Mouse (Mus musculus) heart, adult 2 months (tissue): ENCODE measurements around the gene Ube2s. TPM values are rescaled to one million over a fixed set of nuclear protein-coding genes. Genes with fewer than 3 reads are reported as not detected.
A peak's percentile ranks its signal among the peaks of the same experiment; 100 is the strongest.

Source experiments
- DNase-seq, 2 experiments: peaks; one replicate each; pipeline ENCODE4 v3.0.0; 2021
- H3K27ac ChIP-seq: fragments of 200-600 bp; 2 replicates; pipeline ENCODE4 v1.8.1; 2022
- H3K27me3 ChIP-seq: fragments of 200-500 bp; 2 replicates; pipeline ENCODE4 v1.6.1; 2012; ENCODE audit warnings: mild to moderate bottlenecking, low read length, inconsistent platforms, mixed read lengths; ENCODE audit not compliant: control insufficient read depth, insufficient read depth
- H3K36me3 ChIP-seq: fragments of 200-500 bp; 2 replicates; pipeline ENCODE4 v1.6.1; 2012; ENCODE audit warnings: low read length, inconsistent platforms; ENCODE audit not compliant: control insufficient read depth, insufficient read depth
- H3K4me1 ChIP-seq: fragments of 200-500 bp; 2 replicates; pipeline ENCODE4 v1.6.1; 2011; ENCODE audit warnings: low read length; ENCODE audit not compliant: control insufficient read depth, insufficient read depth
- H3K4me3 ChIP-seq: fragments of 200-600 bp; 2 replicates; pipeline ENCODE4 v1.8.1; 2022
- H3K79me2 ChIP-seq: fragments of 200-500 bp; replicated peaks from 2 replicates; pipeline ENCODE4 v1.6.1; 2012; ENCODE audit warnings: mild to moderate bottlenecking, inconsistent platforms, low read length, moderate library complexity, mixed read lengths; ENCODE audit not compliant: control insufficient read depth, insufficient read depth
- H3K9ac ChIP-seq: fragments of 200-500 bp; 2 replicates; pipeline ENCODE4 v1.6.1; 2012; ENCODE audit warnings: low read depth, mild to moderate bottlenecking, control low read depth, inconsistent platforms, low read length, mixed read lengths
- CTCF ChIP-seq: fragments of 200-600 bp; IDR thresholded peaks from 2 replicates; pipeline ENCODE4 v1.8.1; 2022; ENCODE audit warnings: antibody characterized with exemption, mild to moderate bottlenecking, moderate library complexity
- EP300 ChIP-seq: fragments of 200-500 bp; IDR thresholded peaks from 2 replicates; pipeline ENCODE4 v1.6.1; 2011; ENCODE audit warnings: low read depth, low read length, control low read depth; ENCODE audit not compliant: insufficient read depth
- POLR2A ChIP-seq: fragments of 200-500 bp; IDR thresholded peaks from 2 replicates; pipeline ENCODE4 v1.6.1; 2011; ENCODE audit warnings: mild to moderate bottlenecking, low read depth, low read length, control low read depth; ENCODE audit not compliant: insufficient read depth
- WGBS: fragments of 180-500 bp; shearing (Covaris S2); methylation state at CpG from one replicate; pipeline ENCODE4 v1.1.7; 2018; 5-methylcytosine and 5-hydroxymethylcytosine counted together
- intact Hi-C: fragments of 180-260 bp; cut with DNase I; formaldehyde crosslinking; loops from one replicate; pipeline ENCODE4 v1.15.1; 2025
- polyA plus RNA-seq: library from polyadenylated mRNA; depleted of rRNA; stranded (reverse); fragments of >200 nt; gene quantifications from 2 replicates; pipeline ENCODE4 v1.2.3, GENCODE M21; 2012
- total RNA-seq, 2 experiments: library from RNA; stranded (reverse); gene quantifications; 2 replicates each; pipeline ENCODE4 v1.2.3; 2021

Ube2s gene
- total and polyA plus RNA-seq, 3 experiments, result 85.1 to 167 (median 99.1) TPM

- Histone ChIP-seq H3K79me2 (no peaks in the 10 kb centered on the region), H3K27me3 (peaks cover 15% of the 10 kb centered on the region; the same call in 1 of the 2 replicates), H3K4me3 (peak overlapping the region; percentile 47), H3K4me1 (no peaks in the 10 kb centered on the region; the same call in 1 of the 2 replicates), H3K27ac (no peak overlapping the region), H3K36me3 (no peaks in the 10 kb centered on the region), H3K9ac (peak overlapping the region; percentile 60)
- no peak for TF ChIP-seq EP300
- TF ChIP-seq CTCF, result no peak
- TF ChIP-seq POLR2A, result no peak
- 2% methylated on average over 41 of the region's 56 CpGs for WGBS
- intact Hi-C loops, result no loop called here
- DNase-seq, result peak; percentile 62 to 64
Observed at GRCm38 (mm10) chr7:4776861-4777830, 35.2 kb downstream of the Ube2s start.

- H3K9ac ChIP-seq, result no peak overlapping the region
- TF ChIP-seq POLR2A, result no peak
- no peak for TF ChIP-seq EP300
- no peak for TF ChIP-seq CTCF
- DNase-seq, result no peak
- H3K36me3 ChIP-seq, result no peaks in the 10 kb centered on the region
- no peaks in the 10 kb centered on the region for H3K79me2 ChIP-seq
- peaks cover 14% of the 10 kb centered on the region; the same call in 1 of the 2 replicates for H3K27me3 ChIP-seq
- no peak overlapping the region for H3K27ac ChIP-seq
- intact Hi-C loops, result no loop called here
- no peaks in the 10 kb centered on the region; the same call in 1 of the 2 replicates for H3K4me1 ChIP-seq
- no peak overlapping the region for H3K4me3 ChIP-seq
- 47% methylated on average over 10 of the region's 10 CpGs for WGBS
Observed at GRCm38 (mm10) chr7:4776131-4776530, 36.3 kb downstream of the Ube2s start.

GRCm38 (mm10) chr7:4771202-4771601 is 41.2 kb downstream of the Ube2s start, which contains the start of gene Fam71e2:
Gene Fam71e2, minus strand, starts transcription at chr7:4771302.
- Histone ChIP-seq H3K36me3 (no peaks in the 10 kb centered on the region), H3K79me2 (no peaks in the 10 kb centered on the region), H3K27me3 (peaks cover 5% of the 10 kb centered on the region; the same call in 1 of the 2 replicates), H3K4me3 (no peak within 1 kb of the TSS), H3K27ac (no peak within 1 kb of the TSS), H3K9ac (no peak within 1 kb of the TSS), H3K4me1 (no peaks in the 10 kb centered on the region)
- TF ChIP-seq EP300 (no peak), CTCF (no peak), POLR2A (no peak)
- no peak for DNase-seq
- WGBS, result 66% methylated on average over 5 of the region's 5 CpGs
- intact Hi-C loops, result no loop called here

- 26% methylated on average over 4 of the region's 4 CpGs for WGBS
- no peaks in the 10 kb centered on the region for H3K4me1 ChIP-seq
- TF ChIP-seq POLR2A (no peak), EP300 (no peak), CTCF (no peak)
- H3K27ac ChIP-seq, result no peak overlapping the region
- no peak overlapping the region for H3K9ac ChIP-seq
- no peak overlapping the region for H3K4me3 ChIP-seq
- H3K36me3 ChIP-seq, result no peaks in the 10 kb centered on the region
- intact Hi-C loops, result no loop called here
- H3K79me2 ChIP-seq, result no peaks in the 10 kb centered on the region
- 0 out of 2 replicates have a peak, but pooled peaks cover 2% of the 10 kb centered on the region for H3K27me3 ChIP-seq
- no peak for DNase-seq
Observed at GRCm38 (mm10) chr7:4764946-4765710, 47.3 kb downstream of the Ube2s start.

- no peaks in the 10 kb centered on the region for H3K36me3 ChIP-seq
- H3K4me3 ChIP-seq, result no peak overlapping the region
- no peak overlapping the region for H3K27ac ChIP-seq
- intact Hi-C loops, result no loop called here
- no peaks in the 10 kb centered on the region for H3K79me2 ChIP-seq
- no peak for TF ChIP-seq EP300
- TF ChIP-seq CTCF, result no peak
- TF ChIP-seq POLR2A, result no peak
- WGBS, result 39% methylated on average over 1 of the region's 1 CpGs
- H3K9ac ChIP-seq, result no peak overlapping the region
- H3K27me3 ChIP-seq, result 0 out of 2 replicates have a peak, but pooled peaks cover 2% of the 10 kb centered on the region
- peak in 1 of 2 experiments; percentile 2 for DNase-seq
- H3K4me1 ChIP-seq, result no peaks in the 10 kb centered on the region
Observed at GRCm38 (mm10) chr7:4759670-4760069, 52.7 kb downstream of the Ube2s start.
